Mouse (Mus musculus) kidney, postnatal 14 days (tissue): Measurements from ENCODE around the gene Patj.

Experiments used
- DNase-seq: peaks from one replicate; pipeline ENCODE4 v3.0.0; 2022; ENCODE audit warnings: mixed read lengths

Gene Patj

GRCm38 (mm10) chr4:98733660-98734059, 338.1 kb downstream of the Patj start:
- DNase-seq = no peak

GRCm38 (mm10) chr4:98739753-98740152, 344.2 kb downstream of the Patj start:
- peak; percentile 41 for DNase-seq

GRCm38 (mm10) chr4:98743209-98743905, 347.8 kb downstream of the Patj start:
- DNase-seq = no peak

- peak; percentile 25 for DNase-seq
These were observed 348.3 kb downstream of the Patj start for GRCm38 (mm10) chr4:98743906-98744210.

- no peak for DNase-seq
These were observed 358.9 kb downstream of the Patj start for GRCm38 (mm10) chr4:98754456-98754855.

GRCm38 (mm10) chr4:98756141-98756540, 360.6 kb downstream of the Patj start:
- peak; percentile 39 for DNase-seq

GRCm38 (mm10) chr4:98758012-98758821, 362.6 kb downstream of the Patj start:
- peak; percentile 27 for DNase-seq

GRCm38 (mm10) chr4:98758872-98759518, 363.4 kb downstream of the Patj start:
- DNase-seq = no peak

- DNase-seq = peak; percentile 18
These were observed 371.8 kb downstream of the Patj start for GRCm38 (mm10) chr4:98767134-98768133.
